Mouse (Mus musculus): Measurements from ENCODE around the gene Pigo. TPM values are rescaled to one million over a fixed set of nuclear protein-coding genes. Genes with fewer than 3 reads are reported as not detected.

The Pigo gene
- total RNA-seq (2021), result 1 to 10 TPM; 5.2 to 5.9 TPM
- long read RNA-seq, experiment 1, full-length matches to known transcripts, result 1 of 5 reads
- long read RNA-seq, experiment 1, partial matches to known transcripts, result 1 of 5 reads
- long read RNA-seq, experiment 1, other reads (novel, unspliced or antisense), result 3 of 5 reads
- long read RNA-seq, experiment 2, partial matches to known transcripts, result 1 of 4 reads
- long read RNA-seq, experiment 2, other reads (novel, unspliced or antisense), result 3 of 4 reads

DNA sequence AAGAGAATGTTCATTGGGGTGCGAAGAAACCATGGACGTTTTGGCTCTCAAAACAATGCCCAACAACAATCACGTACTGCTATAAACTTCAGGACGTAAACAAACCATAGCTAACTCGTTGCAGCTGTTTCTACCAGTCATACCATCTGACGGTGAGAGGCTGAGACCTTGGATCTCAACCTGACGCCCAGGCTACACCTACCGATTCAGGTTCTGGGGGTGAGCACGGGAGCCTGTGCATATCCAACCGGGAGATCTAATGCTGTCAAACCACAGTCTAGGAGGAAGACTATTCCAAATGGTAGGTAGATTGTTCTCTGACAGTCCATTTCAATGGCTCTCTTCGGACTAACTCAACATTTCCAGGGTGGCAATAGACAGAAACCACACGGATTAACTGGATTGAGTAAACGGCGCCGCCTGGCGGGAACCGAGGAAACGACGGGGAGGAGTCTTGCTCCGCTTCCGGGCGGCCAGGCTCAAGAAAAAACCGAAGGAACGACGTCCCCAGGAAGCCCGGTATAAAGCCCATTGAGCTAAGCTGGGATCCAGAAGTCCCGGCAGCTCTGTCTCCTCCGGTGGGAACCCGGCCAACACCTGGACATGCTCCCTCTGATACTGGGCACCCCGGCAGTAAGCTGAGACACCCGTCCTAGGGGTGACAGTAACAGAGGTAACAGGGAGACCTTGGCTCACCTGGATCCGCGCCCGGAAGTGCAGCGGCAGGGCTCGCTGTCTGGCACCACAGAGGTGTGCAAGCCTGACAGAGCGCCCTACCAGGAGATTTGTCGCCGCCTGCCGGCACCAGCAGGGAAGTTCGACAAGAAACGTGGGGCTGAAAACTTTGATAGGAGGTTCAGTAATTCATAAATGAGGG lies at the start of gene Pigo:
Gene Pigo (minus strand): TSS at position 736 of the 877 bp plus-strand sequence.
- peak; percentile 92 for DNase-seq
- intact Hi-C loops (cut with DNase I), result loop anchor here (2.0 kb wide), 1 partner anchor 17 kb away; no protein-coding TSS in a partner anchor

DNA sequence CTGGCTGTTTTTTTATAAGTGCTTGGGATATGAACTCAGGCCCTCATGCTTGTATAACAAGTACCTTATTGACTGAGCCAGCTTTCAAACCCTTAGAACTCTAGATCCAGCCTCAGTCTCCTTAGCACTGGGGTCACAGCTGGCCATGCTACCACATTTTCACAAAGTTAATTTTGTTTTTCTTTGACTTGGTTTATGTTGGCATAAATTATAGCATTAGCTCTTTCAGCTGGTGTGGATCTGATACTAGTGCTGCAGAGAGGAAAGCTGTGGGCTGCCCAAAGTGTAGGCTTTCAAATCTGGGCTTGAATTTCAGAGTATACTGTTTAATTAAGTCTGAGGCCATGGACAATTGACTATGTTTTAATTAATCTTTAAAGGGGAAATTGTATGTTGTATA lies 49.3 kb upstream of the Pigo start:
- DNase-seq, result no peak
- intact Hi-C loops (cut with DNase I), result no loop called here

DNA sequence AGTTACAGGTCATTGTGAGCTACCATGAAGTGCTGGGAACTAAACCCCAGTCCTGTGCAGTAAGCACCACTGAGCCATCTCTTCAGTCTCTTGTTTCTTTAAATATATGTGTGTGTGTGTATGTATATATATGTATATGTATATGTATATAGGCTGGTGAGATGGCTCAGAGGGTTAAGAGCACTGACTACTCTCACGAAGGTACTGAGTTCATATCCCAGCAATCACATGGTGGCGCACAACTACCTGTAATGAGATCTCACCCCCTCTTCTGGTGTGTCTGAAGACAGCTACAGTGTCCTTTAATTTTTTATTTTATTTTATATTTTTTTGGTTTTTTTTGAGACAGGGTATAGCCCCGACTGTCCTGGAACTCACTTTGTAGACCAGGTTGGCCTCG lies 39.9 kb upstream of the Pigo start:
- intact Hi-C loops (cut with DNase I), result no loop called here
- DNase-seq, result no peak

DNA sequence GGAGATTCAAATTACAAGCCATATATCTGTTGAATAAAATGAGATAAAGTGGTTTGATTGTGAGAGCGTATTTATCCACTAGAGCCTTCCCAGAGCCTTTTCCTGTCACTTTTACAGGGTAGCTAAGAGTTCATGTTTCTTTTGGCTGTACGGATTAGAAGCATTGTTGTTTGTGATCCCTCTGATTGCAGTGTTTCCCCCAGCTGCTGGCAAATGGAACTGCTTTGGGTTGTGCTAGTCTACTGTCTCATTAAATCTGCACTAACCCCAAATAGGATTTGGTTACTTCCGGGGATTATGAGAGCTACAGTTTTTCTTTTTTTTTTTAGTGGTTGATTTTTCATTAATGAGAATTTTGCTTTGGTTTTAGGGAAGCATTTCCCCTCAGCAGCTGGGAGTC lies 34.7 kb upstream of the Pigo start:
- intact Hi-C loops (cut with DNase I), result no loop called here
- DNase-seq, result no peak

DNA sequence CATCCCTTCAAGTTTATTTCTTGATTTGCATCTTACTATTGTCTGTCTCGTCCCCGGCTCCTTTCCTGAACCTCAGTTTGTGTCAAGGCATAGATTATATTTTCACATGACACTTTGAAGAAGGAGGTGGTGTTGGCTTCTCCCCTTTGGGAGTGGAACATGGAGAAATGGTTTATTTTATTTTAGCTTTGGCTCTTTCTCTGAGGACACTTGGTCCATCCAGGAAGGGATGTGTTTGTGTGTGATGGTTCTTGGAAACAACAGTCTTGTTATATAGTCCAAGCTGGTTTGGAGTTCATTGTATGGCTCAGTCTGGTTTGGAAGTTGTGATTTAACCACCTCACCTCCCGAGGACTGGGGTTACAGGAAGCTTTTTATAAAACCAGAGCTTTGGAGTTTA lies 34.1 kb upstream of the Pigo start:
- DNase-seq, result no peak
- intact Hi-C loops (cut with DNase I), result no loop called here

DNA sequence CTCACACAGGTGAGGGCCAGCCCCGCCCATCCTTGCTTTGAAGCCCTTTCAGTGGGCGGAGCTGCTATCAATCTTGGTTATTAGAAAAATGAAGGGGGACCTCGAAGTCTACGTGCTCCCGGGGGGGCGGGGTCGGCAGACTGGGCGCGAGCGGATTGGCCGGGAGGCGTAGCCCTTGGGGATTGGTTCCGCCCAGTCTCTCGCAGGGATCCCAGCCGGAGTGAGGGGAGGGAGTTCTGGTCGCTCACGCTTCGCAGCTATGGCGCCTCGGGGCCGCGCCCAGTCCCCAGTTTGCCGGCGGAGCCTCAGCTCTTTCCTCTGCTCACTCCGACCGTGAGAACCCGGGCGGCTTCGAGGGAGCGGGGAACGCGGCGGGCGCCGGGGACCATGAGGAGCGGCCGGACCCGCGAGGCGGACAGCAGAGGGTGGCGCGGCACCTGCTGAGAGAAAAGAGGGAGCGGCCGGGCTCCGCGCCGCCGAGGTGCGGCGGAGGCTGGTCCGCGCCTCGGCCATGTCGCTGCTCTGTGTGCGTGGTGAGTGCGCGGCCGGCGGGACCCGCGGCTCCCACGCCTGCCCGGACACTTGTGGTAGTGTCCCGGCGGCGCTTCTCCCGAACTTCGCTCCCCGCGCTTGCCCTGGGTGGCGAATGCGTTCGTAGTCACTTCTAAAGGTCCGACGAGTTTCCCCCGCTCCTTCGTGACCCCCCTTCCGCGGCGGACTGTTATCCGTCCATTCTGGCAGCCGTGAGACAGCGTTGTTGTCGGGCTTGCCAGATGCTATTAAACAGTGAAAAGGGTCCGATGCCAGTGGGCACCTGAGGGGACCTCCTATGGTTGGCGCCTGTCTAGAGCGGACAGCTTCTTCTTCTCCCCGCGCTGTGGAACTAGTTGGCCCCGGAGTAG lies 33.4 kb upstream of the Pigo start, which contains the start of gene Unc13b:
Gene Unc13b (plus strand): TSS at position 201 of the 902 bp plus-strand sequence.
- peak; percentile 70 to 81 for DNase-seq
- intact Hi-C loops (cut with DNase I), result no loop called here

DNA sequence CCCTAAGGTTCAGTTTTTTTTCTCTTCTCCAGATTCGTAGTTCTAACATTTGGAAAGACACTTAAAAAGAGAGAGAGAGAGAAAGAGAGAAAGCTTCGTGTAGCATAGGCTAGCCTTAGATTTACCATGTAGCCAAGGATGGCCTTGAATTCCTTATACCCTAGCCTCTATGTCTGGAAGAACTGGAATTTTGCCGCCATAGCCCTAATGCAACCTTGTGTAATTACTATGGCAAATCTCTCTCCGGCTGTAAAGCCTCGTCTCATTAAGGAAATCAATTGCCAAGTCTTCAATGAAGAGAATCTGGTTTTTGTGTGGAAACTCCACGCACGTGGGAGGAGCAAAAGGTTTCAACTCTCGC lies 32.8 kb upstream of the Pigo start:
- intact Hi-C loops (cut with DNase I), result no loop called here
- no peak for DNase-seq

DNA sequence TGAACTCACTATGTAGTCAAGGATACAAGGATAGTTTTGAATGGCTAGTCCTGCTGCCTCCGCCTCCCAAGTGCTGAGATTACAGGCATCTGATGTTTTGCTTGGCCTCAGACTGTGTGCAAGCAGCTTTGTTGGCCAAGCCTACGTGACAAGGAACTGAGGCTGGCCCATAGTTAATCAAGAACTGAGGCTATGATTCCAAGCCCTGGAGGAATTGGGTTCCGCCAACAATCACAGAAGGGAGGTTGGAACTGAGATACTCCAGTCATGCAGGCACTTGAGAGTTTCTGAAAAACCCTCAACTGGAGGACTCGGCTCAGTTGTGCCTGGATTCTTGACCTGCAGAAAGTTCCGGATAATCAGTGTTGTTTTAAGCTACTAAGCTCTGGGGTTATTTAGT lies 32.0 kb upstream of the Pigo start:
- DNase-seq, result no peak
- intact Hi-C loops (cut with DNase I), result no loop called here

DNA sequence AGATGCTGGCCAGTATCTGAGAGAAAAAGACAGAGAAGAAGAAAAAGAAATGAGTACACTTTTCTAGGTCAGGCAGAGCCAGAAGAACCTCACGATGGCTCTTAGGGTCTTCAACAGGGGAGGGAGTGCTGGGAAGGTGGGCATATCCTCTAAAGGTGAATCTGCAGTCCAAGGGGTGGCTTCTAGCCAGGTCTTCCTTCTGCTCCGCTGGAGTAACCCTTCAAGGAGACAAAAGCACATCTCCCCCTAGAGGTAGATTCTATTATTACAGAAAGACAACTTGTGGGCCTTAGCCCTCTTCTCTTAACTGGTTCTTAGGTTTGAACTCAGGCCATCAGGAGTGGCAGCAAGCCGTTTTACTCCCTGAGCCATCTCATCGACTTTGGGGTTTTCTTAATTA lies 27.0 kb upstream of the Pigo start:
- intact Hi-C loops (cut with DNase I), result no loop called here
- DNase-seq, result no peak

DNA sequence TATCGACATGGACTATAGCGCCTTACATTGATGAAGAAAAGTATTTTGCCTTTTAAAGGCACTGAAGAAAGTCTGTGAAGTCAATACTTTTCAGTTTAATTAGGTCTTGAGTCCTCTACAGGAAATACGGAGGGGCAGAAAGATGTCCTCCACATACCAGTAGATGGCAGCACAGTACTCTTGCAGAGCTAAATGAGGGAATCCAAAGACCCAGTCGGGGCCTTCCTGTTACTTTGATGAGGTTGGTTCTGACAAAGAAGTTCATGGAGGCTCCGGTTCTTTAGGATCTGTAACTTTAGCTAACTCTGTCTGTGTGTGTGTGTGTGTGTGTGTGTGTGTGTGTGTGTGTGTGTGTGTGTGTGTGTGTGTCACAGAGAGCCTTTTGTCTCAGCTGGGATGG lies 21.6 kb upstream of the Pigo start:
- peak in 1 of 2 experiments; percentile 66 for DNase-seq
- intact Hi-C loops (cut with DNase I), result loop anchor here (2.0 to 5.0 kb wide), 2 partner anchors 68 to 375 kb away; no protein-coding TSS in a partner anchor

DNA sequence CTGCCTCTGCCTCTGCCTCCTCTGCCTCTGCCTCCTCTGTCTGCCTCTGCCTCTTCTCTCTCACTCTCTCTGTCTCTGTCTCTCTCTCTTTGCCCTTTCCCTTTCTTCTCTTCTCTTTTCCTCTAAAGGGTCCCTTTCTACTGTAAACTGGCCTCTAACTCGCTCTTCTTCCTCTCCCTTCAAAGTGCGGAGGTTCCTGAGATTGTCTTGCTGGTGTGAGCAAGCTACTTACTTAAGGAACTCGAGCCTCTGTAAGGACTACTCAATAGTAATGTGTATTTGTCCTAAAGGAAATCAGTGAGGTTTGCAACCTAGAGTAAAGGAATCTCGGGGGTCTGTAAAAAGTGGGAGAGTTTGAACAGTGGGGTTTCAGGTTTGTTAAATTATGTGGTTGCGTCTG lies 21.0 kb upstream of the Pigo start:
- no peak for DNase-seq
- intact Hi-C loops (cut with DNase I), result loop anchor here (2.0 to 5.0 kb wide), 2 partner anchors 68 to 376 kb away; no protein-coding TSS in a partner anchor

DNA sequence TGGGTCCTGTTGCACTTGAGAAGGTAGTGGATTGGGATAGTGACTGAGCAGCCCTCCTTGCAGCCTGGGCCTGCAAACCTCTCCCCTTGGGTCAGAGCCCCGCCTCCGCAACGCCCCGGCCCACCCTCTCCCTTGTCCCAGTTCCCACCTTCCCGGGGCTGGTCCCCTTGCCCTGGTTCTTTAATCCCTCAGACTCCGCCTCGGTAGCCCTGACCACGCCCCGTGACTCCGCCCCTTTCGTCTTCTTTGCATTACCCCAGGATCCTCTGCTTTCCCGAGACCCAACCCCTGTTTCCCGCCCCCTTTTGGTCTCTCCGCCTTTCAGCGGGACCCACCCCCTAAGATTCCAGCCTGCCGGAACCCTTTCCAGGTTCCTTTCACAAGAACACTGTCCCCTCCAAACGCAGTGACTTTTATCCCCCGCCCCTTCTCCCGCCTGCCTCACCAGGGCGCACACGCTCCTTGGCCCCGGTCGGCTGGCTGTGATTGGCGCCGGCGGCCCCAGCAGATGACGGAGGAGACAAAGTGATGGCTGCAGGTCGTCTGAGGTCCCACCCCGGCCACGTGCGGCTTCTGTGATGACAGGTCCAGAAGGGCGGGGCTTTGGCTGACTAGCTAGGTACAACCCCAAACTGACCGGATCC lies 20.2 kb upstream of the Pigo start, which contains the start of gene Fam214b:
Gene Fam214b (minus strand): TSS at position 562 of the 644 bp plus-strand sequence.
- peak; percentile 99 for DNase-seq
- intact Hi-C loops (cut with DNase I), result loop anchor here (2.0 to 5.0 kb wide), 2 partner anchors 69 to 377 kb away; no protein-coding TSS in a partner anchor

DNA sequence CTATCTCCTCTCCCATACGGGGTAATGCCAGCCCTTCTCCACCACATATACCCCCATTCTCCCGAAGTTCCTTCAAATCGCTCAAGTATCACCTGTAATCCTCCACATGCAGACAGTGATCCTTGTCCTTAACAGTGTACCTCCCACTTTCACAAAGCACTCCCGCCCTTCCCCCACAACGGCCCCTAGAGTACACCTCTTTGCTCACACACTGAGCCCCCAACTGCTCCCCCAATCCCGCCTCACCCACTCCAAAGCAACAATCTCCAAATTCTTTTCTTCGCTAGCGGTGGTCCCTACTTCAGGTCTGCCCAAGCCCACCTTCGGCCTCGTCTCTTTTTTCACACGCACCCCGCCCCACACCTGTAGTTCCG lies 19.7 kb upstream of the Pigo start:
- DNase-seq, result no peak
- intact Hi-C loops (cut with DNase I), result loop anchor here (5.0 kb wide), 1 partner anchor 377 kb away; no protein-coding TSS in a partner anchor

DNA sequence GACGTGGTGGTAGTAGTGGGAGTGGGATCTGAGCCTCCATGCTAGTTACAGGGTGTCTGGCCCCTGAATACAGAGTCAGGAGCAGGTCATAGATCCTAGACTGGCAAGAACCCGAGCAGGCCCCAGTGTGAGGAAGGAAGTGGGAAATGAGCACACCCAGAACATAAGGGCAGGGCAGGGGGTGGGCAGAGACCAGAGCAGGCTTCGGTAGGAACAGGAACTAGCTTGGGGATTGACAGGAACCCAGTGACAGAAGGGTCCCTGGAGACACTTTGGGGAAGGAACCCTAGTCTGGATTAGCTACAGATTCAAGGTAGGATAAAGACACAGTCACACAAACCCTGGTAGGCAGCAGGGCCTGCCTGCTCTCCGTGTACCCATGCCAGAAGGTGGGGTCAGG lies 19.1 kb upstream of the Pigo start:
- DNase-seq, result no peak
- intact Hi-C loops (cut with DNase I), result loop anchor here (5.0 kb wide), 1 partner anchor 378 kb away; no protein-coding TSS in a partner anchor

DNA sequence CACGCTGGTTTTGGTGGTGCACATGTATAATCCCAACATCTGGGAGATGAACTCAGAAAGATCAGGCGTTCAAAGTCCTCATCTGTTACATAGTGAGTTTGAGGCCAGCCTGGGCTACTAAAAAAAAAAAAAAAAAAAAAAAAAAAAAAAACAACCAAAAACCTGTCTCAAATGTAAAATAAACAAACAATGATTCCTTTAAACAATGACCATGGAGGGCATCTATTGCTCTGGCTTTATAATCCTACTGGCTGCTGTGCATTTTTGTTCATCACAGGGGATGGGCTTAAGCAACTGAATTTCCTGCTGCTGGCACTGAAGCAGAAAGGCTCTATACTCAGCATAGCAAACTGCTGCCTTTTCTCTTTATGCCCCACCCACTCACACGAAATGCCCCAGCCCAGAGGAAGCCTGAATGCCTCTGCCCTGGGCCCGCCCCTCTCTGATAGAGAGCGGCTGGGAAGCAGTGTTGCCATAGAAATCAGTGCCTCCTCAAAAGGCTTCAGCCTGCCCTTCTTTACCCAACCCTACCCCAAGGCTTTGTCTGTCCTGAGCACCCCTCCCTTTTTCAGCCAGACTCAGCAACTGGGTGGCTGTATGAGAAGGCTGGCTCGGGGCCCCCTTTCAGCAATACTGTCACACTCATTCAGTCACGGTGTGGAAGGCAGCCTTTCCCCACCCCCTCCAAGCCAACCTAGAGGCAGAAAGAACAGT lies 18.2 kb upstream of the Pigo start:
- peak in 1 of 2 experiments; percentile 31 for DNase-seq
- intact Hi-C loops (cut with DNase I), result no loop called here

DNA sequence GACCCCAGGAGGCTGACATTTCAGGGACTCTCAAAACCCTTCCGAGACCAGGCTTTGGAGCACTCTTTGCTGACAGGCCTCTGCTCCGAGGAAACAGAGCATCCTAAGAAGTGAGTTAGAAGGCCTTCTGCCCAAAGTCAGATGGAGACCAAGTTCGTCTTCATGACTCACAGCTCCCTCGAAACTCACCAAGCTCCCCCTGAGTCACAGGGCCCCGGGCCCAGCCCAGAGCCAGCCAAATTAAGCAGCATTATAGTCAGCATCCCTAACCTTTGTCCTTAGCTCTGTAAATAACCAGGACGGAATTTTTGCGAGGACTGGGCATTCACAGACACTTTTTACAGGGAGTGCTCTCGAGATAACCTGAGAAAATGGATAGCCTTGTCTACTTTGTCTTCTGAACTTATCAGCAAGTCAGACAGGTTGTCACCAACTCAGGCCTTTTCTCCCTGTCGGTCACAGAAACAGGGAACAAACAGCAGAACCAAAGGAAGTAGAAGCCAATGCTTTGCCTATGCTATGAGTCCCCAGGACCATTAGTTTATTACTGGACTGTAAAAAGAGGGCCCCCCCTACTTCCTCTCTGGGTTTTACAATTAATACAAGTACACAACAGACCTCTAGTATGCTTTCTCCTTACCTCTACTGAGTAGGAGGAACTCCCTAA lies 15.4 kb upstream of the Pigo start:
- intact Hi-C loops (cut with DNase I), result no loop called here
- no peak for DNase-seq

DNA sequence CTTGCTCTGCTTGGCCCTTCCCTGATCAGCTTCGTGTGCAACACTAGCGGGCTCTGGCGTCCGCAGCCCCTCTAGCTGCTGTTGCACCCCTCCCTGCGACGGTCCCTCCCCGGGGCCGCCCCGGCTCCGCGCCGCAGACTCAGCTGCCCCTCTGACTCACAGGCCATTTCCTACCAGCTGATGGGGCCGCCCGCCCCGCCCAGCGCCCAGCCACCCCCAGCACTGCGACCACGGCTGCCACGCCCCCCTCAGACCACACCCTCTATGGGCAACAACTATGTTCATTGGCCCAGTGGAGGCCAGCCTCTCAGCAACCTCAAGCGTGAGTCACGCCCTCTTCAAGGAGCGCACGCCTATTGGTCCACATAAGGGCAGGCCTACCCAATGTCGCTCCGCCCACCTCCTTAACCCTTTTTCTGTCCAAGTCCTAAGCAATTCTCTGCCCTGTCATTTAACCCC lies 14.5 kb upstream of the Pigo start:
- intact Hi-C loops (cut with DNase I), result no loop called here
- peak; percentile 89 to 97 for DNase-seq

DNA sequence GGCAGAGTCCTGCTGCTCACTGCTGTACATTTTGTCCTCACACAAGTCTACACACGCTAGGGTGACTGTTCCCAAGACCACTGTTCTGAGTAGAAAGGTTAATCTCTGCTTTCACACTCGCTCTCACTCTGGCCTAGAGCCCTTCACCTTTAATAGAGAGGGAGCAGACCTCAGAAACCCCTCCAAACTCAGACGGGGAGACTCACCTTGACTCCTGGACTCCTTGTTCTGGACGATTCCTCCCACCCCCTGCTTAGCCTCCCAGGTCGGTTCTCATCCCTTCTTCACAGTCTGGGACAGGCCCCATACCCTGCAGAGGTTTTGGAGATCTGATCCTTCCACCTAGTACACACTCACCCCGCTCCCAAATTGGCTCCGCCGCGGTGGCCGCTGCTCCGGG lies 14.0 kb upstream of the Pigo start:
- no peak for DNase-seq
- intact Hi-C loops (cut with DNase I), result no loop called here
